Mouse (Mus musculus) kidney, postnatal 36 days (tissue): Measurements from ENCODE around the gene Arhgap21.
A peak's percentile ranks its signal among the peaks of the same experiment; 100 is the strongest.

Experiments used
- DNase-seq, 2 experiments: peaks; one replicate each; pipeline ENCODE4 v3.0.0; 2021 to 2022; ENCODE audit warnings: mixed read lengths in 2 of 2

The Arhgap21 gene

GRCm38 (mm10) chr2:20888751-20889150, 79.9 kb downstream of the Arhgap21 start:
- DNase-seq: no peak

GRCm38 (mm10) chr2:20883288-20883687, 85.4 kb downstream of the Arhgap21 start:
- DNase-seq: no peak

DNA sequence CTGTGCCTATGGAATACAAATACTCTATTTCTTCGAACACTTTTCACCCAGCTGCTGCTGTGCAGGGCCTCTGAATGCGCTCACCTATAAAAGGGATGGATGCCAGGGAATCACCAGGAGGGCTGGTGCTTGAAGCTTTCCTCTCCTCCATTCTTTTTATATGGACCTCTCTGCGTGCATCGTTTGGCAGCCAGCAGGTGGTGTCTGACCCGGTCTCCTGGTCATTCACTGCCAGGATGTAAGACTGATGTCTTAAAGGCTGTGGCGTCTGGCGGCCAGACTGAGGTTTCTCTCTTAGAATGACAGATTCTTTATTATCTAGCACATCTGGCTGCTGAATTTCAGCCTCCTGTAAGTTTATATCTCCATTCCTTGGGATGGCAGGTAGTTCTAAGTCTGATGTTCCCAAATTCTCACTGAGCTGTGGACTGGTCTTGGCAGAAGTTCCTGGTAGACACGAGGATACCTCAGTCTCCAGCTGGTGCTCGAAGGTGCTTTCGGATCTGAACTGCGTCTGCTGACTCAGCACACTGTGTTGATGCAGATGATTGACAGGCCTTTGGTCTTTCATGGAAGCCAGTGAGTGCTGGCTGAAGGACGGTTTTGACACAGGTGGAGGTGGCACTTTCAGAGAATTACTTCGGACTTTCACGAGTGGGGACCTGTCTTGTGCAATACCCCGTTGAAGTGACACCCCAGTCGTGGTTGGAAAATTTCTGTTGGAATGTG, 88.6 kb downstream of the Arhgap21 start:
- DNase-seq: no peak

DNA sequence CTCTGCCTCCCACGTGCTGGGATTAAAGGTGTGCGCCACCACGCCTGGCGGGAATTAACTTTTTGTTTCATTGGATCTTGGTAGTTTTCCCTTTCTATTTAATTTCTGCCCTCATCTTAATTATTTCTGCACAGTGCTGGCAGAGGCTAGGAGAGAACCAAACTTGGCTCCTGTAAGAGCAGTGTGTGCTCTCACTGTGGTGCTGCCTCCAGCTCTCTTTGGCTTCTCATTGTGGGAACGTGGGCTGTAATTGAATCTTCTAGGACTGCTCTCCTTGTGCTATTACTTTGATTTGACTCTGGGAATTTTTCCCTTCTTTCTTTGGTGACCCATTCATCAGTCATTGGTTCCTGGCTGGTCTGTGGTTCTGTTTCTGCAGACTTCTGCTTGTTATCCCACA, 94.1 kb downstream of the Arhgap21 start:
- no peak for DNase-seq

DNA sequence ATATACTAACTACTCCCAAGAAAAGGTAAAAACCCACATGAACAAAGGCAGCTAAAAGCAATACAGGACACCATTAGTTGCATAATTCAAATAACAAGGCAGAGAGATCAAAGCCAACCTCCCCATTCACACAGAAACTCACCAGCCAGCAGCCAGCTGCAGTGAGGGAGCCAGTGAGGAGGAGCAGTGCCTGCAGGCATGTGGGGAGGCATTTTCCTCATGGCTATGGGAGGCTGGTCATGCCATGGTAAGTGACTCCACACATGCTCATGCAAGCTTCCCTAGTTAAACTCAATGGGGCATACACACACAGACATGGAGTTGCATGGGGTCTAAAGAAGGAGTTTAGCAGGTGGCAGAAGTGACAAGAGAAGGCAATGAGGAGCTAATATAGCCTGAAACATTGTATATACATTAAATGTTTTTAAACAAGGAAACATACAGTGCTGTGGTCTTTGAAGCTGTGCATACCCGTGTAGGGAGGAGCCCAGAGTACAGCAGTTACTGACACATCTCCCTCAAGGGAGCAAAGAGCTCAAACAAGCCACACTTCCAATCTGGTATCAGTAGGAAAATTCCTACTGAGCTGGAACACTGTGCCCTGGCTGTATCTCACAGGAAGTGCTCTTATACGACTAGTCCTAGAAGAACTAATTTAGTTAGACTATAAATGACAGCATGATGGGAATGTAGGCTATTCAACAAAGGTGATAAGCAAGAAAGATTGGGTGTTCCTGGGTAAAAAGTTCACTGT, 99.3 kb downstream of the Arhgap21 start:
- peak in 1 of 2 experiments; percentile 7 for DNase-seq

DNA sequence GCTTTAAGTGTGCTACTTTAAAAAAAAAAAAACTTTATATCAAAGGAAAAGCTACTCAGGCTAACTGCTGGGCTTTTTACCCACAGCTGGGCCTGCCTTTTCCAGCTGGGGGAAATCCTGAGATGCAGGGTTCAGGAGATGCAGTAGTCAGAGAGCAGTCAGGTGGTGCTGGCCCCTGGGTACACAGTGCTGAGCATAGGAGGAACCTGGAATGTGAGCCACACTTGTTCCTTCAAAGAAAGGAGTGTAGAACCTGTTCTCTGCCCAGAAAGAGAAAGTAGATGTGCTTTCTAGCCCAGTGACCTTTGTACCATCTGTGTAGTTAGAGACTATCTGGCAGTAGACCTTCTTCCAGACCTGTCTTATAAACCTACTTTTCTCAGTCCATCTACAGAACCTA, 100.6 kb downstream of the Arhgap21 start:
- peak; percentile 5 to 16 for DNase-seq

DNA sequence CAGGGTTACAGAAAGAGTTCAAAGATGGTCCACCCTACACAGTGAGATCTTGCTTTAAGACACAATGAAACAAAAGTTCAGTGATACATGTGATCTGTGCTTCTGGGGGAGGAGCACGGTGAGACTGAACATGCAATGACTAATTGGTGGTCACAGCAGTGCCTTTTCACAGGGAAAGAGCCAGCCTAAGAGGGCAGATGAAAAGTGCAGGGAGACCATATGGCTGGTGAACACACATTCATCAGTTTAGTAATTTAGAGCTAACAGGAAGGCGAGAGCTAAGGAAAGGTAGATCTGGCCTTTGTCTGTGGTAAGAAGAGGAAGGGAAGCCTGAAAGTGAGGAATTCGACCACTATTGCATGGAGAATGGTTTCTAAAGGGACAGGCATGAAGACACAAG, 102.9 kb downstream of the Arhgap21 start:
- no peak for DNase-seq

- DNase-seq: no peak
These were observed 104.1 kb downstream of the Arhgap21 start for GRCm38 (mm10) chr2:20864569-20864968.

DNA sequence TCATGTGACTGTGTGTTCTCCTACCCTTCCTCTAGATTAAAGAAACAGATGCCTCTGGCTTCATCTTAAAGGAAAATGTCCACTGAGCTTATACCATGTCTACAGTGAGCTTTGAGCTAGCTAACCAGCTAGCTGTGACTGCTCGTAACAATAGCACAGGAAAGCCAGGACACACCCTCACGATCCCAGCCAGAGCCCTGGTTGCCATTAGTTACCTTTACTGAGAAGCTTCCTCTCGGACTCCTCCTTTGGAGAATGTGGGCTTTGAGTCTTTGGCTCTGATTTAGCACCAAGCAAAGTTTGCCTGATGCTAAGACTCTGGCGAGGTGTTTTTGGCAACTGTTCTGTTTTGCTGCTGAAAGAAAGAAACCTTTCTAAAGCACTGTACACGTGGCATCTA, 107.9 kb downstream of the Arhgap21 start:
- DNase-seq: no peak

DNA sequence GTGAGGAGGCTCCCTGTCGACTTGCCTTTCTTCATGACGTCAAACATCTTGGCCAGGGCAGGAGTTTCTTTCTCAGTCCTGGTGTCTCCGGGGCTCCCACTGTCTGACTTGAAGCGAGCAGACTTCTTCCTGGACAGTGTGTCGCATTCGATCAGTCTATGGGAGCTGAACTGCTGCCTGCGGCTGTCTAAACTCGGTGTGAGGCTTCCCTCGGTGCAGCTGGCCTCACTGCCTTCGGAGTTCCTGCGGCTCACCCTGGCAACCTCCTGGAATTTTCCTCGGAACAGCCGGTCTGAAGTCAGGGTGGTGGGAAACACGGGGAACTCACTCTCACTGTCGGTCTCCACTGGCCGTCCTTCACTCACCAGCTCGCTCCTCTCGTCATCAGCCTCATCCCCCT, 119.3 kb downstream of the Arhgap21 start:
- no peak for DNase-seq

DNA sequence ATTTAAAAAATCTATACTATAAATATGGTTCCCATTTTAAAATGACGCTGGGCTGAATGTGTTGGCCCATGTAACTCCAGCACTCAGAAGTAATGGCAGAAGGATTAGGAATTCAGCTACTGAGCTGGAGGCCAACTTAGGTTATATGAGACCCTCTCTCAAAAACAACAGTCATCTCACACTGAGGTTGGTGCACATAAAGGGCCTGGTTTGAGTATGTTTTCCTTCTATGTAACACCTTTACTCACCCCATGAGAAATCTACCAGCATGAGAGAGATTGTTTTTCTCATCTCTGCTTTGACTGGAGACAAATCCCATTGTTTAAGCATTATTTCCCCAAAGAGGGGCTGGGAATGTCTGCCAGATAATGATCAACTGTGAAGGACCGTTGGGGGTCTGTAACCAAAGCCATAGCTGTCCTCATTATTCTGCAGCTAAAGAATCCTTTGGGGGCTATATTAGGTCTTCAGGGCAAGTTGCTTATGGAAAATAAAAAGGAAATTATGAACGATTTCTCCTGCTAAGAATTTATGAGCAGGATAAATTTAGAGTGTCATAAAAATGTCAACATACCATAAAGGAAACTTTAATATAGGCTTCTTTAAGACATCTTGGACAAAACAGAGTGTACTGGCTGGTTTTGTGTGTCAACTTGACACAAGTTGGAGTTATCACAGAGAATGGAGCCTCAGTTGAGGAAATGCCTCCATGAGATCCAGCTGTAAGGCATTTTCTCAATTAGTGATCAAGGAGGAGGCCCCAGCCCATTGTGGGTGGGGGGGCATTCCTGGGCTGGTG, 136.9 kb downstream of the Arhgap21 start:
- no peak for DNase-seq

DNA sequence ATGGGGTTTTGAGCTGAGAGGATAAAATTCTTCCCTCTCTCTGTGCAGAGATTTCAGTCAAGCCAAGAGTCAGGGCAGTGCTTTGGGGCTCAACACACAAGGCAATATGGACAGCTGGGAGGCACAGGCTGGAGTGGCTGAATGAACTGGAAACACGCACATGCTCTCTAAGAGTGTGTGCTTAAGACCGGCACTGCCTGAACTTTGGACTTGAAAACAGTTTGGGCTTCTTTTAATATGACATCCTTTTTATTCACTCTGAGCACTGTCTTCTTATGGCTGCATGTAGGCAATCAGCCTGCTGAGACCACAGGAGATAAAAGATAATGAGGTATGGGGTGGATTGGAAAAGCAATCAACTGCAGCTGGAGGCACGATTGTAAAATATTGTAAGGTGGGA, 137.8 kb downstream of the Arhgap21 start:
- DNase-seq: no peak

DNA sequence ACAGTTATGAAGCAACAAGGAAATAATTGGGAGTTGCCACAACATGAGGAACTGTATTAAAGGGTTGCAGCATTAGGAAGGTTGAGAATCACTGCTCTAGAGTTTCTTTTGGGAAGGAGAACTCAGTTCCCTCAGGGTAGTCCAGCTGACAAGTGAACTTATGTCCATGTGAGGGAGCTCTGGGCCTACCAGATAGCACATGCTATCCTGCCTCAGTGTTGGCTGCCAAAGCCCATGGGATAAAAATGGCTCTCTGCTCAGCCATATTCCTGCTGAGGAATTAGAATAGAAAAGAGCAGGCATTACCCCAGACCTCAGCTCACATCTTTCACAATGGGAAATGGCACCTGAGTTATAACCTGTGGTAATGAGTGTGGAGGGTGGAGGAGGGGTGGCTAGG, 142.4 kb downstream of the Arhgap21 start:
- no peak for DNase-seq

- DNase-seq: no peak
These were observed 150.5 kb downstream of the Arhgap21 start for GRCm38 (mm10) chr2:20818226-20818625.

GRCm38 (mm10) chr2:20813986-20814385, 154.7 kb downstream of the Arhgap21 start:
- DNase-seq: peak in 1 of 2 experiments; percentile 31

- DNase-seq: peak; percentile 29 to 45
These were observed 157.2 kb downstream of the Arhgap21 start for GRCm38 (mm10) chr2:20811506-20811905.

GRCm38 (mm10) chr2:20801236-20801890, 167.3 kb downstream of the Arhgap21 start:
- no peak for DNase-seq
